Mouse (Mus musculus): Measurements from ENCODE around the gene Tiam1.
A peak's percentile ranks its signal among the peaks of the same experiment; 100 is the strongest.

- TF ChIP-seq CTCF (IDR thresholded peaks at IDR 0.05; ENCODE audit: low read depth) (peak; percentile 99), EP300 (optimal IDR thresholded peaks at IDR 0.05) (no peak)
Observed at GRCm38 (mm10) chr16:90167646-90168045, 24.1 kb upstream of the Tiam1 start.

Data from stomach, postnatal 0 days (tissue).